Mouse (Mus musculus) embryonic fibroblast, embryonic 13.5 days (primary cell): Measurements from ENCODE around the gene Olfr315.

Source experiments
- CTCF ChIP-seq: IDR thresholded peaks from 2 replicates; pipeline ENCODE4 v1.5.1; 2011; ENCODE audit warnings: mild to moderate bottlenecking, control low read depth, low read length, moderate library complexity, borderline replicate concordance; ENCODE audit not compliant: insufficient read depth
- POLR2A ChIP-seq: IDR thresholded peaks from 2 replicates; pipeline ENCODE4 v1.6.1; 2011; ENCODE audit warnings: low read depth, mild to moderate bottlenecking, control low read depth, low read length, moderate library complexity

DNA sequence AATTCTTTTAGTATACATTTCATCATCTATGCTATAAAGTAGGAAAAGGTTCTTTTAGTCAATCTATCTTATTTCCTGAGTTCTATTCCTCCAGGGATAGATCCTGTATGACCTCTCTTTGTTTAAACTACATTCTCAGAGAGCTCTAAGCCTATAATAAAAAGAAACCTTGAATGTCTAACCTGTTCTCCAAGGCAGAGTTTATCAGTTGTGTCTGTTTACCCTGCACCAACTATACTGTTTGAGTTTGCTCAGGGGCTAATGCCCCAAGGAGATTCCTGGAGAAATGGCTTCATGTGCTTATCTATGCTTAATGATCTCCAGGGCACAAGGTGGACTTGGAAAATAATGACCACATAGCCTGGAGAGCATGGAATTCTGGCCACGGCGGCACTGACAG lies 31.4 kb downstream of the Olfr315 start:
- TF ChIP-seq CTCF: no peak
- TF ChIP-seq POLR2A: no peak
